Mouse (Mus musculus): Measurements from ENCODE around the gene Csl.

Csl gene

DNA sequence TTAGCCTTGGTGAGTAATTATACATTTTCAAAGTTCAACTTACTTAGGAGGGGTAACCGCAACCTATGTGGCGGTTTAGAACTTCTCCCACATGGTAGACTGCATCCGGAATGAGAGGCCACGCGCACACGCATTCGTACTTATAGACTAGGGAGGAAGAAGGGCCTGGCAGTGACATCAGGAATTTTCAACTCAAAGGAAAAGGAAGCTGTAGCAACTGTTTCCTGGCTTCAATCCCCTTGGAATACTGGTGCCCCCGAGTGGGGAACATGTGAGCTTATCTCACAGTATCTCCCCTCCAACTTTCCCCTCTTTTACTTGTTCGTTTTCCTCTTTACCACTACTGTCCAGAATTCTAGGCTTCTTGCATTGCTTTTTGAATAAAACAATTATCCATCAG is at the start of gene Csl:
Gene Csl (minus strand): TSS at position 101 of the 400 bp plus-strand sequence.
- DNase-seq (ENCODE audit: low read depth, low spot score) = no peak

DNA sequence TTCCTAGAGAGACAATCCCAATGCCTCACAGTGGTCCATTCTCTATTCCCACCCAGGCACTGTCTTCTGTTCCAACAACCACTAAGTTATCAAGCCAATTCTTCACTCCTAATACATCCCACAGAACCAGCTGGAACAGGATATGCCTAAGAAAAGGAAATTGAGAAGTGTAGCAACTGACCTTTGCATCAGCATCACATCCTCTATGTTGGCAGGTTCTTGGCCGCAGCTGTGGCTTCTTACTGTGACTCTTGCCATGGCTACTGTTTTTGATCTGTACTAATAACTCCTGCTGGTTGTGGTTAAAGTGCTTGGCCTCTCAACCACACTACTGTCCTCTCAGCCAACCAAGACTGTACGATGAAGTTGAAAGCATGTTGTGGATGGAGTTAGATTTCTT is 30.0 kb upstream of the Csl start:
- DNase-seq (ENCODE audit: low read depth, low spot score) = no peak

DNA sequence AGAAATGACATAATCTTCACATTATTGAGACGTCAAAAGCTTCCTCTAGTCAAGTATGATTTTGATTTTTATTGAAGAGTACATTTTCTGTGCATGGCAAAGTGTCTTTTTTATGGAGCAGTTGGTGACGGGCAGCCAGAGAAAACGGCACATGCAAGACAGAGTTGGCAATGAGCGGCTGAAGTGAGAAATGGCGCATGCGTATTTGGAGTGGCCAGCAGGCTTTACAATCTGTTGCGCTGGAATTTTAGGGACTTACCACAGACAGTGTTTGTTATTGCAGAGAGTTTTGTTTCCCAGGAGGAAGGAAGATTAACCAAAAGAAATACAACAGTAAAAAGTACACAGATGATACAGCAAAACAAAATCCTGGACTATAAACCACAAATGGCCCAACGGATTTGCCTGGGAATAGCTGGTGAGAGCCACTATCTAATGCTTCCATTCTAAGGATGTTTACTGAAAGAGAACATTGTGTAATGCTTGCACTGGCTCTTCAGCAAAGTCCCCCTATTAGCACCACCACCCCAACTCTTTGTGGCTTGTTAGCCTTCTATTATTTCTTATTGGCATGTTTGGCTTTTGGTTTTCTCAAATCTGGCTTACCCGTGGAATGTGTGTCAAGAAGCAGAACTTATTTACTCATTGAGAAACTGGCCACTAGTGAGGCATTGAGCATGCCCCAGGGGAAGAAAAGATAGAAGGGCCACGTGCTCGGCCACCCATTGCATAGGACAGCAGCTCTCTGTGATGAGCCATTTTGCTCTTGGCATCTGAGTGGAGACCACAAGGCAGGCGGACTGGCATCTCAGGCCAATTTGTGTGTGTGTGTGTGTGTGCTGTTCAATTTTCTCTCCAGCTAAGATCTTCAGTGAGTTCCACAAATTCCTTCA is 15.0 kb upstream of the Csl start:
- no peak for DNase-seq (ENCODE audit: low read depth, low spot score)

DNA sequence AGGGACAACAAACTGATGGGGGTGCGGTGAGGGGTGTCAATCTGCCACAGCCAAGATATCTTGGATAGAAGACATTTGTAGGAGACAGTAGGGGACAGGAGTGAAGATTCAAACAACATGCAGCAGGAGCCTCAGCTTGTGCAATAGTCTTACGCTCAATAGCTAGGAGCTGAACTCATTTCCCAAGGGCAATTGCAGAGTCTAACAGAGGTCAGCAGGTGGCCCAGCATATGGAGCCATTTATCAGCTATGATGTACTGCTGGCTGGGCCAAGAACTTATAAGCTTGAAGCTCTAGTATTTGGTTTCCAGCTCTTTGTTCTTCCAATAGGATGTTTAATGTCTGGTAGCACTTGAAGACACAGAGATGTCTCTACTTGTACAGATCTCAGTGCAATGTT is 9.3 kb downstream of the Csl start:
- DNase-seq (ENCODE audit: low read depth, low spot score) = no peak

DNA sequence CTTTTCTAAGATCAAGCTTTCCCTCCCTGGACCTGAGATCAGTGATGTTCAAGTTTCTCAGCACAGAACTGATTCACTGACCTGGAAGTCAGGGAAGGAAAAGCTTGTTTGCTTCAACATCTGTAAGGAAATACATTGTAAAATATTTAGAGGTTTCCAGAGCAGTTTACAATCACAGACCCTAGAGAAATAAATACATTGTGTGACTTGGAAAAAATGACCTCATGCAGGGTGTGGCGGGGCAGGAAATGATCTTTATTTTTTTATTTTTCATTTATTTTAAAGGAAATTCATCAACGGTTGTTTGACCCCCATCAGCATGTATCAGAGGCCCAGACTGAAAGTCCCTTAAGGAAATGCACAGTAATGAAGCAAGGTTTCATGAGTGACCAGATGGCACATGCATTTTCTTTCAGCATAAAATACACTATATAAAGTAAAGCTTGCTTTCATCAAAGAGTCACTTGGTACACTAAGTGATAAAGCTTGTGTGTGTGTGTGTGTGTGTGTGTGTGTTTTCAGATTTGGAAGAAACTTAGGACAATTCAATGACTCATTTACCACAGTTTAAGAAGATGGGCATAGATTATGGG is 10.7 kb downstream of the Csl start:
- no peak for DNase-seq (ENCODE audit: low read depth, low spot score)

DNA sequence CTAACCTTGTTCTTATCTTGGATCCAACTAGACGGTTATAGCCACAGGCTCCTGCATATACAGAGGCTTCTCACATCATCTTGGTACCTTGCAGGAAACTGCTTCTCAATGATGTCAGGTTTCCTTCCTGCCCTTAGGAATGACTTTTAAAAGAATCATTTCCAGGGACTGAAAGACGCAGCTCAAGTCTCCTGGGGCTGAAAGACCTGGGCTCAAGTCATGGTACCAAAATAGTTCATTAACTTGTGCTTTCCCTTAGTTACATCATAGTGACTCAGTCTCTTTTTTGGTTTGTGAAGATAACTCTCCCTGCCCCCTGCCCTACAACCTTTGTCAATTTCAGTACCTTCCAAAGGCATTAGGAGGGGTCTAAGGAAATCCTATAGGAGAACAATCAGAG is 11.4 kb downstream of the Csl start:
- DNase-seq (ENCODE audit: low read depth, low spot score) = no peak

DNA sequence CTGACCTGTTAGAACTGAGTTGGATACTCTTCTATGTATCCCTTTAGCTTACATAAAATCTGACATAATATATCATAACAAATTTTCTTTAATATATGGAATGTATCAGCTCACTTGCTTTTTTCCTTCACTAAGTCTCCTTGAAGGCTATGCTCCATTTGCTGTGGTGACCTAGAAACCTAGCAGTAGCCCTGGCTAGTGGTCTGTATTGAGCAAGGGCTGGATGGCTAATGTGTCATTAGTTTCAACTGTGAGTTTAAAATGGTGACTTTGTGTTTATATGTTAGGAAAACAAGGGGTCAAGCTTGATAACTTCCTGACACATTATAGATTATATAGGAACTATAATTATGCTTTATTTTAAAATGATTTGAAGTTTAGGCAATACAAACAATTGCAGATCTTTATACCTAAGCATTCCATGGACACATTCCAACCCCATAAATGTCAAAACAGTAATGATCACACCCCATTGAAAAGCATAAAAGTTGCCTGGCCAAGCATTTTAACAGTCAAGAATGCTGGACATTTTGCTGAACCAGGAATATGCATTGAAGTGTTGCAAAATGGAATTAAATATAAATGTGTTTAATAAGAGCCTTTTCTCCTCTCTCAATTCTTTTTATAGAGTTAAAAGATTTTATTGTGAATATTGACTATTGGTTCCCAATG is 17.7 kb downstream of the Csl start:
- no peak for DNase-seq (ENCODE audit: low read depth, low spot score)

DNA sequence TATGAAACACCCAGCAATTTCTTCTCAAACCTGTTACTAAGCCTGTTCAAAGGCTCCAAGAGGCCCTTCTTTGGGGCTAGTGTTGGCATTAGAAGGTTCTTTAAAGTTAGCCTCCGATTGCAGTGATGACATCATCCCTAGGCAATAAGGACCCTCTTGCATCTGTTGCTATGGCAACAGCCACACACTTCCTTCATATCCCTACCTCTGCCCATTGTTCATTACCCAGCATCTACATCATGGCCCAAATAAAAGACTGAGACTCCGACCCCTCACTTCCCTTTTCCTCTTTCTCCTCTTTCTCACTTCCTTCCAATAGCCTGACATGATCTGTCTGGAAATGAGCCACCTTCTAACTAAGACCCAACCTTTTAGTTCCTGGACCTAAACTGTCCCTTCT is 46.3 kb downstream of the Csl start:
- DNase-seq (ENCODE audit: low read depth, low spot score) = no peak

DNA sequence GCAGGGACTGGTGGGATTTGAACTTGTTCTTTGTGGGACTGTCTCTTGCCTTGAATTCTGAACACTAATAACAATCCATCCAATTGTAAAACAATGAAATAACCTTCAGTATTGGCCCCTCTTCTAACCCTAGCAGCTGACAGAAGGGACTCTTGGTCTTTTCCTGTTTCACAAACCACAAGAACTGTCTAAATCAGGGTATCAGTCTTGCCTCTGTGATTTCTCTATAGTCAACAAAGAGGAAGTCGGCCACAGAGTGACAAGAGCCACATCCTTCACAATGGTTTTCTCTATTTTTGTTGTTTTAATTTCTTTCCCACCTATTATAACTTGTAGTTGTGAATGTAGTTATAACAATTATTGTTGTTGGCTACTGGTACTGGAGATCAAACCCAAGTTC is 47.9 kb downstream of the Csl start:
- DNase-seq (ENCODE audit: low read depth, low spot score) = no peak

Measured in retina, adult 2 months (tissue).